Mouse (Mus musculus) small intestine, adult 2 months (tissue): ENCODE data around the gene Spata1.

Experiments used
- CTCF ChIP-seq: fragments of 200-500 bp; IDR thresholded peaks from 2 replicates; pipeline ENCODE4 v1.5.1; 2012; ENCODE audit warnings: low read depth, mild to moderate bottlenecking, control low read depth, inconsistent platforms, low read length, moderate library complexity, mixed read lengths; ENCODE audit not compliant: insufficient replicate concordance, insufficient read length; ENCODE audit errors: extremely low read depth
- POLR2A ChIP-seq: fragments of 200-500 bp; IDR thresholded peaks from 2 replicates; pipeline ENCODE4 v1.6.1; 2012; ENCODE audit warnings: low read depth, mild to moderate bottlenecking, control low read depth, inconsistent platforms, low read length, moderate library complexity

GRCm38 (mm10) chr3:146417873-146418272 lies 81.7 kb downstream of the Spata1 start:
- TF ChIP-seq POLR2A (no peak), CTCF (no peak)
